Mouse (Mus musculus) megakaryocyte progenitor cell, adult 5-6 weeks (primary cell): ENCODE measurements around the gene Sphk1. TPM values are rescaled to one million over a fixed set of nuclear protein-coding genes. Genes with fewer than 3 reads are reported as not detected.

Experiments used
- ATAC-seq: replicated peaks from 2 replicates; pipeline ENCODE4 v1.8.0; 2016; ENCODE audit warnings: mild to moderate bottlenecking, moderate TSS enrichment, inconsistent platforms; ENCODE audit not compliant: poor library complexity
- total RNA-seq, 2 experiments: library from RNA; stranded (forward) in 1 of 2; stranded (reverse) in 1 of 2; fragments of 157-497, 149-512 nt in 1 of 2; fragments of 200-1000 nt in 1 of 2; gene quantifications; 2 replicates each; pipeline versions ENCODE4 v1.2.3 to v1.2.4; 2015 to 2017

The Sphk1 gene
- total RNA-seq, 2 experiments from 2014 or later = 6.7 to 15.5 TPM

- no peak for ATAC-seq
These were observed 43.8 kb downstream of the Sphk1 start for GRCm38 (mm10) chr11:116574486-116574885.

DNA sequence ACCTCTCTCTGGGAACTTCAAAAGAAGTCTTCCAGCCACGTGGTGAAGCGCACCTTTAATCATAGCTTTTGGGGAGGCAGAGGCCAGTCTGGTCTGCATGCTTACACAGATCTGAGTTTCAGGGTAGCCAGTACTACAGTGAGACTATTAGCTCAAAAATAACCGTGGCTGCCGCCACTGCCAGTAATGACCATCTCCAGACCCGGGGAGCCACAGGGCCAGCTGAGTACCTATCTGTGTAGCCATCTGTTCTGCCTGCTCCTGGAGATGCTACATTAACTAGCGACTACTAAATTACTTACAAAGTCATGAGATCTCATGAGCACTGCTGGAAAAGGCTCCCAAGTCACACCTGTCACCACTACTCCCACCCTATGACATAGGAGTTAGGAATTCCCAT, 44.3 kb downstream of the Sphk1 start:
- ATAC-seq = no peak

DNA sequence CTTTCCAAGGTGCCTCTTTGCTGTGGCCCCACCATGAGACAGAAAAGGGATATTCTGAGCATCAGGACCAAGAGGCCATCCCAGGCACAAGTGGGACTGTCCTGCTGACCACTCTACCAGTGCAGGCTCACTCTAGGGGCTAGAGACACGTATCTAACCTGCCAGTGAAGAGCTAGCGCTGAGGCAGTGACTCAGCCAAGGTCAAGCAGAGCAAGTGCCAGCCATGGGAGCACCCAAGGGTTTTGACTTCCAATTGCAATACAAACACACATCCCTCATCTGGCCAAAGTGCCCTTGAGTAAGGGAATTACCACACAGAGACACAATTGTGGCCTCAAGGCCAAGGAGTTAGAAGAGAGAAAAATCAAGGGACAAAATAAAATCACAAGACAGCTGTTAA, 44.7 kb downstream of the Sphk1 start:
- ATAC-seq = no peak

DNA sequence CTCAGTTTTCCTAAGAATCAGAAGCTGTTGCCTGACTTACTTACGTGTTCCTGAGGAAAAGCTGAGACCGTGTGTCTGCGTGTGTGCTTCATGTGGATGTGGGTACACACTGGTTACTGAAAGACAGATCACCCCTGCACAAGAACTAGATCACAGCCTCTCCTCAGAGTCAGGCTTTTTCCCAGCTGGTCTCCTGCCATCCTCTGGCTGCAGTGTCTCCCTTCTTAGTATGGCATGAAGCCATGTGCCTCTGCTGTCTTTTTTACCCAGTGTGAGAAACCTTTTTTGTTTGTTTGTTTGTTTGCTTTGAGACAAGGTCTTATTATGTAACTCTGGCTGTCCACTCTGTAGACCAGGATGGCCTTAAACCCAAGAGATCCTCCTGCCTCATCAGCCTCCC, 48.6 kb downstream of the Sphk1 start:
- no peak for ATAC-seq

GRCm38 (mm10) chr11:116580031-116580652, 49.4 kb downstream of the Sphk1 start:
- ATAC-seq = peak; percentile 74

DNA sequence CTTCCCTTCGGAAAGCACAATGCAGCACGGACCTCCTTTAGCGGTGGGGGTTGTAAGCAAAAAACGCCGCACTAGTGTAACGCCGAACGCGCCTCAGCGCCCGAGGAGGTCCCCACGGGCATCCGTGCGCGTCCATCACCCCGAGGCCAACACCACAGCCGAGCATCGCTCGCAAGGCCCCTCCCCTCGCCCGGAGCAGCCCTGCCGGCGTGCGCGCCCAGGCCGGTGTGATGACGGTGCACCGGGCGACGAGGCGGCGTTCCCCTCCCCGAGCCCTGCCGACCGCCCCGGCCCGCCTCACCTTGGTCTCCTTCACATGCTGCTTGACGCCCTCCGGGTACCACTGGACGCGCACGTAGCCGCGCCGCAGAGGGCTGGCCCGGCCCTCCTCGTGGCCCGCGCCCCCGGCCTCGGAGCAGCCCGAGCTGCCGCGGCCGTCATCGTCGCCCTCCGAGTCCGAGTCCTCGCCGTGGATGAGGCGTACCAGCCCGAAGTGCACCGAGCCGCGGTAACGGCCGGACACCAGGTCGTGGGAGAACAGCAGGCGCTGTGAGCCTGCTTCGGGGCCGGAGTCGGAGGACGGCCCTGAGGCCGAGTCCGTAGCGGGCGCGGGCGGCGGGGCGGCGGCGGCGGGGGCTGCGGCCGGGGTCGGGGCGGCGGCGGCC, 50.1 kb downstream of the Sphk1 start:
- peak; percentile 40 for ATAC-seq

GRCm38 (mm10) chr11:116581376-116581814, 50.7 kb downstream of the Sphk1 start, which contains the start of gene Ube2o:
Gene Ube2o, minus strand, starts transcription at chr11:116581447.
- ATAC-seq = peak; percentile 94

DNA sequence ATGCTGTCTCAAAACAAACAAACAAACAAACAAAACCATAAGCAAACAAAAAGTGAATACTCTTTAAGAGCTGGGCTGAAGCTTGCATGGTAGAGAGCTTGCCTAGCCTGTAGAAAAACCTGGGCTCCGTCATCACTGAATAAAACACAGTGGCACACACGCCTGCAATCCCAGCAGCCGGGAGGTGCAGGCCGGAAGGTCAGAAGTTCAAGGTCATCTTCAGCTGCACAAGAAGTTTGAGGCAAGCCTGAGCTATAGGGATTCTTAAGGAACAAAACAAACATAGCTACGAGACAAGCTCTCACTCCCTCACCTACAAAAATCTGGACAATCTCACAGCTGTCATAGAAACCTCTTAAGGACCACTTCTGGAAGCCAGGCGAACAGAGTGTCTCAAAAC, 55.0 kb downstream of the Sphk1 start:
- ATAC-seq = no peak

Other genes starting within 250 kb of the Sphk1 start
- gene Galr2, start 250.0 kb upstream of the Sphk1 start, total RNA-seq (2015) = not detected in 2 replicates
- gene Galr2, start 250.0 kb upstream of the Sphk1 start, total RNA-seq (2017) = not detected in 2 replicates
- gene Exoc7, start 223.7 kb upstream of the Sphk1 start, total RNA-seq (2015) = 29.1 and 44.3 TPM in 2 replicates
- 21.7 and 22.1 TPM in 2 replicates for gene Exoc7, start 223.7 kb upstream of the Sphk1 start, total RNA-seq (2017)
- not detected in 2 replicates for gene Foxj1, start 195.5 kb upstream of the Sphk1 start, total RNA-seq (2015)
- not detected in 2 replicates for gene Foxj1, start 195.5 kb upstream of the Sphk1 start, total RNA-seq (2017)
- gene Rnf157, start 117.9 kb upstream of the Sphk1 start, total RNA-seq (2015) = 7.1 and 7.6 TPM in 2 replicates
- 5.5 and 7.6 TPM in 2 replicates for gene Rnf157, start 117.9 kb upstream of the Sphk1 start, total RNA-seq (2017)
- 74.1 and 75.9 TPM in 2 replicates for gene Ubald2, start 96.8 kb upstream of the Sphk1 start, total RNA-seq (2015)
- 71.7 and 76.0 TPM in 2 replicates for gene Ubald2, start 96.8 kb upstream of the Sphk1 start, total RNA-seq (2017)
- gene Qrich2, start 64.7 kb upstream of the Sphk1 start, total RNA-seq (2015) = not detected in 2 replicates
- 0.07 TPM in 1 of 2 replicates, not detected in the other for gene Qrich2, start 64.7 kb upstream of the Sphk1 start, total RNA-seq (2017)
- gene Prpsap1, start 36.7 kb upstream of the Sphk1 start, total RNA-seq (2015) = 46.9 and 49.3 TPM in 2 replicates
- gene Prpsap1, start 36.7 kb upstream of the Sphk1 start, total RNA-seq (2017) = 27.9 and 33.0 TPM in 2 replicates
- gene Ube2o, start 50.5 kb downstream of the Sphk1 start, total RNA-seq (2015) = 5.0 TPM in 2 replicates
- 6.1 and 6.4 TPM in 2 replicates for gene Ube2o, start 50.5 kb downstream of the Sphk1 start, total RNA-seq (2017)
- not detected in 2 replicates for gene Aanat, start 55.5 kb downstream of the Sphk1 start, total RNA-seq (2015)
- gene Aanat, start 55.5 kb downstream of the Sphk1 start, total RNA-seq (2017) = not detected in 2 replicates
- 3.7 and 4.9 TPM in 2 replicates for gene Rhbdf2, start 96.1 kb downstream of the Sphk1 start, total RNA-seq (2015)
- 2.7 and 3.5 TPM in 2 replicates for gene Rhbdf2, start 96.1 kb downstream of the Sphk1 start, total RNA-seq (2017)
- 0.47 TPM in 1 of 2 replicates, not detected in the other for gene Prcd, start 122.6 kb downstream of the Sphk1 start, total RNA-seq (2015)
- 0.17 TPM in 1 of 2 replicates, not detected in the other for gene Prcd, start 122.6 kb downstream of the Sphk1 start, total RNA-seq (2017)
- gene Cygb, start 123.4 kb downstream of the Sphk1 start, total RNA-seq (2015) = not detected in 2 replicates
- not detected in 2 replicates for gene Cygb, start 123.4 kb downstream of the Sphk1 start, total RNA-seq (2017)
- gene St6galnac1, start 244.6 kb downstream of the Sphk1 start, total RNA-seq (2015) = not detected in 2 replicates
- not detected in 2 replicates for gene St6galnac1, start 244.6 kb downstream of the Sphk1 start, total RNA-seq (2017)